Mouse (Mus musculus) forebrain, embryonic 11.5 days (tissue): ENCODE measurements around the gene Immp2l. TPM values are rescaled to one million over a fixed set of nuclear protein-coding genes. Genes with fewer than 3 reads are reported as not detected.
A peak's percentile ranks its signal among the peaks of the same experiment; 100 is the strongest.

Experiments
- ATAC-seq: fragments of 200-750 bp; cut with Nextera tagmentation; replicated peaks from 2 replicates; pipeline ENCODE4 v1.8.0; 2017; ENCODE audit warnings: moderate TSS enrichment; ENCODE audit not compliant: low FRiP score
- DNase-seq: peaks from one replicate; pipeline ENCODE4 v3.0.0-alpha.2; 2017; ENCODE audit warnings: low spot score
- H3K27ac ChIP-seq: fragments of 300-500 bp; sonication (generic); 2 replicates; pipeline ENCODE4 v1.5.1; 2014; ENCODE audit warnings: low read depth, low read length
- H3K27me3 ChIP-seq: fragments of 300-500 bp; sonication (generic); 2 replicates; pipeline ENCODE4 v1.6.1; 2014; ENCODE audit warnings: mild to moderate bottlenecking, low read length, mixed read lengths; ENCODE audit not compliant: control insufficient read depth, insufficient read depth
- H3K36me3 ChIP-seq: fragments of 300-500 bp; sonication (generic); 2 replicates; pipeline ENCODE4 v1.6.1; 2014; ENCODE audit warnings: mild to moderate bottlenecking, low read length, moderate library complexity, mixed read lengths; ENCODE audit not compliant: control insufficient read depth, insufficient read depth
- H3K4me1 ChIP-seq: fragments of 300-500 bp; sonication (generic); replicated peaks from 2 replicates; pipeline ENCODE4 v1.6.1; 2014; ENCODE audit warnings: low read length, mixed read lengths; ENCODE audit not compliant: control insufficient read depth, insufficient read depth
- H3K4me2 ChIP-seq: fragments of 300-500 bp; sonication (generic); 2 replicates; pipeline ENCODE4 v1.6.1; 2014; ENCODE audit warnings: low read depth, mild to moderate bottlenecking, low read length, moderate library complexity, mixed read lengths; ENCODE audit not compliant: severe bottlenecking
- H3K4me3 ChIP-seq: fragments of 300-500 bp; sonication (generic); 2 replicates; pipeline ENCODE4 v1.5.1; 2014; ENCODE audit warnings: low read depth, low read length
- H3K9ac ChIP-seq: fragments of 300-500 bp; sonication (generic); 2 replicates; pipeline ENCODE4 v1.6.1; 2014; ENCODE audit warnings: low read length
- H3K9me3 ChIP-seq: fragments of 300-500 bp; sonication (generic); 2 replicates; pipeline ENCODE4 v1.6.1; 2016; ENCODE audit warnings: low read length, mixed read lengths; ENCODE audit not compliant: control insufficient read depth
- WGBS: fragments of 180-500 bp; shearing (Covaris S2); extraction: QIAGEN DNeasy Blood & Tissue Kit; methylation state at CpG from one replicate; pipeline ENCODE4 v1.1.7; 2014; 5-methylcytosine and 5-hydroxymethylcytosine counted together
- polyA plus RNA-seq: library from polyadenylated mRNA; unstranded; fragments of >200 nt; fragmentation: Nextera tagmentation; extraction: Ambion mirVana; gene quantifications from 2 replicates; pipeline ENCODE4 v1.2.1, GENCODE M21; 2014

The Immp2l gene
- polyA plus RNA-seq, 1 experiment from 2014 or later: 10.9 TPM

GRCm38 (mm10) chr12:41351275-41351674 is 327.4 kb downstream of the Immp2l start:
- DNase-seq (no peak), ATAC-seq (0 out of 2 replicates have a peak, but pooled peaks have one; percentile 19)
- WGBS: 38% methylated on average over 2 of the region's 2 CpGs
- Histone ChIP-seq H3K36me3 (no peaks in the 10 kb centered on the region), H3K27ac (no peak overlapping the region), H3K9me3 (no peaks in the 10 kb centered on the region), H3K4me3 (no peak overlapping the region), H3K4me2 (no peak overlapping the region), H3K27me3 (no peaks in the 10 kb centered on the region), H3K4me1 (no peaks in the 10 kb centered on the region), H3K9ac (no peak overlapping the region)

- no peak overlapping the region for H3K9ac ChIP-seq
- H3K4me2 ChIP-seq: no peak overlapping the region
- no peaks in the 10 kb centered on the region for H3K4me1 ChIP-seq
- ATAC-seq: no peak
- H3K9me3 ChIP-seq: no peaks in the 10 kb centered on the region
- H3K27ac ChIP-seq: no peak overlapping the region
- no peaks in the 10 kb centered on the region for H3K36me3 ChIP-seq
- 84% methylated on average over 1 of the region's 1 CpGs for WGBS
- no peak for DNase-seq
- H3K27me3 ChIP-seq: no peaks in the 10 kb centered on the region
- no peak overlapping the region for H3K4me3 ChIP-seq
These were observed 331.0 kb downstream of the Immp2l start for GRCm38 (mm10) chr12:41354857-41355256.

- Histone ChIP-seq H3K4me1 (no peaks in the 10 kb centered on the region), H3K4me3 (no peak overlapping the region), H3K27me3 (no peaks in the 10 kb centered on the region), H3K27ac (no peak overlapping the region), H3K9ac (no peak overlapping the region), H3K4me2 (no peak overlapping the region), H3K36me3 (no peaks in the 10 kb centered on the region), H3K9me3 (no peaks in the 10 kb centered on the region)
- WGBS: 73% methylated on average over 3 of the region's 3 CpGs
- DNase-seq (no peak), ATAC-seq (no peak)
These were observed 332.1 kb downstream of the Immp2l start for GRCm38 (mm10) chr12:41356040-41356439.

GRCm38 (mm10) chr12:41386685-41387084 is 362.8 kb downstream of the Immp2l start:
- Histone ChIP-seq H3K27me3 (no peaks in the 10 kb centered on the region), H3K4me2 (no peak overlapping the region), H3K36me3 (no peaks in the 10 kb centered on the region), H3K4me1 (no peaks in the 10 kb centered on the region), H3K9me3 (no peaks in the 10 kb centered on the region), H3K27ac (no peak overlapping the region), H3K4me3 (no peak overlapping the region), H3K9ac (no peak overlapping the region)
- WGBS: 78% methylated on average over 1 of the region's 1 CpGs
- DNase-seq: no peak
- no peak for ATAC-seq

GRCm38 (mm10) chr12:41394231-41394630 is 370.3 kb downstream of the Immp2l start:
- Histone ChIP-seq H3K9me3 (no peaks in the 10 kb centered on the region), H3K9ac (no peak overlapping the region), H3K4me1 (no peaks in the 10 kb centered on the region), H3K27ac (no peak overlapping the region), H3K36me3 (no peaks in the 10 kb centered on the region), H3K27me3 (no peaks in the 10 kb centered on the region), H3K4me2 (no peak overlapping the region), H3K4me3 (no peak overlapping the region)
- DNase-seq (no peak), ATAC-seq (no peak)

GRCm38 (mm10) chr12:41401136-41401535 is 377.2 kb downstream of the Immp2l start:
- no peaks in the 10 kb centered on the region for H3K9me3 ChIP-seq
- H3K36me3 ChIP-seq: no peaks in the 10 kb centered on the region
- WGBS: 95% methylated on average over 1 of the region's 1 CpGs
- no peak overlapping the region for H3K27ac ChIP-seq
- DNase-seq (no peak), ATAC-seq (no peak)
- no peak overlapping the region for H3K9ac ChIP-seq
- no peaks in the 10 kb centered on the region for H3K27me3 ChIP-seq
- H3K4me3 ChIP-seq: no peak overlapping the region
- H3K4me2 ChIP-seq: no peak overlapping the region
- no peaks in the 10 kb centered on the region for H3K4me1 ChIP-seq

- Histone ChIP-seq H3K9ac (no peak overlapping the region), H3K4me1 (no peaks in the 10 kb centered on the region), H3K4me3 (no peak overlapping the region), H3K27ac (no peak overlapping the region), H3K27me3 (no peaks in the 10 kb centered on the region), H3K9me3 (no peaks in the 10 kb centered on the region), H3K4me2 (no peak overlapping the region), H3K36me3 (no peaks in the 10 kb centered on the region)
- ATAC-seq (no peak), DNase-seq (no peak)
- 77% methylated on average over 3 of the region's 3 CpGs for WGBS
These were observed 378.0 kb downstream of the Immp2l start for GRCm38 (mm10) chr12:41401923-41402322.

- DNase-seq: no peak
- Histone ChIP-seq H3K4me3 (no peak overlapping the region), H3K9ac (no peak overlapping the region), H3K27ac (no peak overlapping the region), H3K27me3 (no peaks in the 10 kb centered on the region), H3K36me3 (no peaks in the 10 kb centered on the region), H3K9me3 (no peaks in the 10 kb centered on the region), H3K4me1 (no peaks in the 10 kb centered on the region), H3K4me2 (no peak overlapping the region)
- 74% methylated on average over 3 of the region's 3 CpGs for WGBS
- no peak for ATAC-seq
These were observed 385.5 kb downstream of the Immp2l start for GRCm38 (mm10) chr12:41409431-41409830.

- H3K9me3 ChIP-seq: no peaks in the 10 kb centered on the region
- no peak for ATAC-seq
- no peaks in the 10 kb centered on the region for H3K36me3 ChIP-seq
- no peak overlapping the region for H3K4me3 ChIP-seq
- no peak overlapping the region for H3K4me2 ChIP-seq
- H3K27me3 ChIP-seq: no peaks in the 10 kb centered on the region
- H3K4me1 ChIP-seq: no peaks in the 10 kb centered on the region
- no peak overlapping the region for H3K9ac ChIP-seq
- no peak overlapping the region for H3K27ac ChIP-seq
- DNase-seq: no peak
These were observed 392.7 kb downstream of the Immp2l start for GRCm38 (mm10) chr12:41416635-41417034.
